Mouse (Mus musculus) thymus, postnatal 36 days (tissue): Measurements from ENCODE around the gene Zfp607b.

Experiments used
- DNase-seq, 2 experiments: peaks; one replicate each; pipeline ENCODE4 v3.0.0; 2022; ENCODE audit warnings: mixed read lengths in 2 of 2

Zfp607b gene

DNA sequence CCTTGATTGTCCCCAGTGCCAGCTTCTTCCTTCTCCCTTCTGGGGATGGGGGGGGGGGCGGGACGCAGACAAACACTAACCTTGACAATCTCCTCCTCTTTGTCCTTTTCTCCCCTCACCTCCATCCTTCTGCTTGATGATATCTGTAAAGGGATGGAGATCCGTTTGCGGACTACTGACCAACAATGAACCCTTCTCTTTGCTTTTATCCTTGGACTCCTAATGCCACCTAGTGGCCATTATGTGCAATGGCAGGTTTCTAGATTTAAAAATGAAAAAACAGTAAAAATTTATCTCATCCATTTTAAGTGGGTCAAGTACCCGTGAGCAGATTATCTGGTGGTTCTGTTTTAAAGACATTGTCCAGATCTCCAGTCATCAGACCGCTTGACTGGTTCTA is 3.5 kb upstream of the Zfp607b start:
- no peak for DNase-seq

DNA sequence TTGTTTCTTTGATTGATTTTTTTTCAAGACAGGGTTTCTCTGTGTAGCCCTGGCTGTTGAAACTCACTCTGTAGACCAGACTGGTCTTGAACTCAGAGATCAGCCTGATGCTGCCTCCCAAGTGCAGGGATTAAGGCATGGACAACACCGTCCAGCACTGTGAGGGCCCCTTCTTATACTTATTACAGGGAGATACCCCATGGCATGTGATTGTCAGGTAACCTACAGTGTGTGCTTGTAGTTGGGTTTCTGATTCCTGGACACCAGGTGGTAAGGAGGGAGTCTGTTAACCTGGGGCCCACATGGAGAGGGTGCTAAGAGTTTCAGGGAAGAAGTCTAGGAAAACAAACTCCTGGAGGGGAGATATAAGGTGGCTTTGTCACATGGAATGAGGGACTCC is 2.1 kb upstream of the Zfp607b start:
- DNase-seq, result no peak

DNA sequence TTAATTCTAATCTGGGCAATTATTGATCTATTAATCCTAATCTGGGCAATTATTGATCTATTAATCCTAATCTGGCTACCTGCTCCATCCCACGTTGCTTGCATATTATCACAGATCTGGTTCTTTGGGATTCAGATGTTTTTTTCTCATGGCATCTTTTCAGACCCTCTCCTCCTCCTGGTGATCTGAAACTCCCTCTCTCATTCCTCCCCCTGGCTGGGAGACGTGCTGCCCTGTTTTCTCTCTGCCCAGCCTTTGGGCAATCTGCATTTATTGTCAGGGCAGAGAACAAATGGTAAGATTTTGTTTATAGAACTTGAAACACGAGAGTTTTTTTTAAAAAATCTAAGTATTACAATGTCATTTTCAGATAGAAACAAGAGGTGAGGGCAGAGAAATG is 1.3 kb upstream of the Zfp607b start:
- no peak for DNase-seq

DNA sequence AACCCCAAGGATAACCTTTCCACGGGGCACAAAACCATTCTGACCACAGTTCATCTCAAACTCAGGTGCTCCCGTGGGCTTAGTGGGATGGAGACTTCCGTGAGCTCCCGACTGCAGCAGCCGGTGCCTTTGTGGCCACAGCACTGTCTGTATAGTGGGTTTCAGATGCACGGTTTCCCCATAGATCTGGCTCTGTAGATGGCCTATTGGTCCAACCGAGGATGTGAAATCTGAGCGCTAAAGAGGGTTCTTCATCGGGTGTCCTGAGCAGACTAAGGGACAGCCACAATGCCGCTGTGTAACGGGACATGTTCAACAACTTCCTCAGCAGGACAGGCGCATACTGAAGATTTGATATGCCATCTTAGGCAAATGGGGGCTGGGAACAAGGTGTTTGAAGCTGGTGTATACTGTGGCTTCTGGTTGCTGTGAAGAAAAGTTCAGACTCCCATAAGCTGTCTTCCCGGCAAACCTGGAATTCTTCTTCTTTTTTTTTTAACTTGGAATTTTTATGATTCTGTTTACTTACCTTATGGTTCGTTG is 823 bp upstream of the Zfp607b start:
- DNase-seq, result no peak

DNA sequence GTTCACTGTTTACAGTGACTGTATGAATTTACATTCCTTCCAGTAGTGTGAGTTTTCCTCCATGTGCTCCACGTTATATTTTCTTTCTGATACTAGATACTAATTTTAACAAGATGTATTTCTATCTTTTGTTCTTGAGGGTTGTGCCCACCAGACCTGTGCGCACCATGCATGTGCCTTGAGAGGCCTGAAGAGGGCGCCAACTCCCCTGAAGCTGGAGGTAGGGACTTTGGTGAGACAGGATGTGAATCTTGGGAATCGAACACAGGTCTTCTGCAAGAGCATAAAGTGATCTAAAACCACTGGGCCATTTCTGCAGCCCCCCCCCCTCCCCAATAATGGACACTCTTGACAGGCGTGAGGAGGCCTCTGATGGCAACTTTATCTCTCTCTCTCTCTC is 1.9 kb downstream of the Zfp607b start:
- DNase-seq, result peak; percentile 45 to 53

DNA sequence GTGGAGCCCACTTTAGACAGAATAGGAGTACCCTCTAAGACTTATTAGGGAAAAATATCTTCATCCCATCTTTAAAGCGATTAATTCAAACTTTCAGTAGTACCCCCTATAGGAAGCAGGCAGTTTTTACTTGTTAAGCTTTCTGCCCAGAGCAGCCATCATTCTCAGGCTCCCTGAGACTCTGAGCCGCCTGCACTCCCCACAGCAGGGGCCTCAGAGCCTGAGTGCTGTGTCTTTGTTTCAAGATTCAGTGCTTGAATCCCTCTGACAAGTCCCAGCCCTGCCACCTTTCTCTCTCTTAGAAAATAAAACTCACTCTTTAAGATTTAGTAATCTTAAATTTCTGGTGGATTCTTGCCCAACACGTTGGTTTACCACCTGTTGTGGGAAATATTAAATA is 7.6 kb downstream of the Zfp607b start:
- no peak for DNase-seq

DNA sequence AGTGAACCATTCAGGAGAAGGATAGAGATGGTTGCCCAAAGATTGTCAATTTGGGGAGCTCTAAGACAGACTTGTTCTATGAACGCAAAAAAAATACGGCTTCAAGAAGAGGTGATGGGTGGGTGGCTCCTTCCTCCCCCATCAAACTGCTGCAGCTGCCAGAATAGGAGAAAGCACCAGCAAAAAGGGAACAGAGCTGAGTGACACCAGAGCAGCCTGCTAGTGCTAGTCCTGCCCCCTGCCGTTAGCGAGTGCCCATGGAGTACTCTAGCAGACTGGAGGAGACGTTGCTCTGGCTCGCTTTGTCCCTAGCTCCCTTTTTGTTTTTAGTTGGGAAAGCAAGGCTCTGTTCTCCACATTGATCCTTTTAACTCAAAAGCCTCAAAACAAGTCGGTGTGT is 21.3 kb downstream of the Zfp607b start:
- no peak for DNase-seq

DNA sequence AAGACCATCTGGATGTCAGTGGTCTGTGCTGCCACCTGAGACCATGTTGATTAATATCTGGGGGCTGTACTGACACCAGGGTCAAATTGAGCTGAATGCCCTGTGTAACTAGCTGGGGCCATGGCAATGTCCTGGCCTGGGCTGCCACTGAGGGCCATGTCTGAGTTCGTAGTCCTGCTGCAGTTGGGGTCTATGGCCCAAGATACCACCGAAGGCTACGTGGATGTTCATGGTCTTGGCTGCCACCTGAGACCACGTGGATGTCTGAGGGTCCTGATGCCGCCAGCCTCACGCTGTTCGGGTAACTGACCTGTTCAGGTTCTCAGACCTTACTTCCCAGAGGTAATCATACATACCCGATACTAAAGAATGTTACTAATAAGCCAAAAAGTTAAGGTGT is 32.8 kb downstream of the Zfp607b start:
- no peak for DNase-seq

DNA sequence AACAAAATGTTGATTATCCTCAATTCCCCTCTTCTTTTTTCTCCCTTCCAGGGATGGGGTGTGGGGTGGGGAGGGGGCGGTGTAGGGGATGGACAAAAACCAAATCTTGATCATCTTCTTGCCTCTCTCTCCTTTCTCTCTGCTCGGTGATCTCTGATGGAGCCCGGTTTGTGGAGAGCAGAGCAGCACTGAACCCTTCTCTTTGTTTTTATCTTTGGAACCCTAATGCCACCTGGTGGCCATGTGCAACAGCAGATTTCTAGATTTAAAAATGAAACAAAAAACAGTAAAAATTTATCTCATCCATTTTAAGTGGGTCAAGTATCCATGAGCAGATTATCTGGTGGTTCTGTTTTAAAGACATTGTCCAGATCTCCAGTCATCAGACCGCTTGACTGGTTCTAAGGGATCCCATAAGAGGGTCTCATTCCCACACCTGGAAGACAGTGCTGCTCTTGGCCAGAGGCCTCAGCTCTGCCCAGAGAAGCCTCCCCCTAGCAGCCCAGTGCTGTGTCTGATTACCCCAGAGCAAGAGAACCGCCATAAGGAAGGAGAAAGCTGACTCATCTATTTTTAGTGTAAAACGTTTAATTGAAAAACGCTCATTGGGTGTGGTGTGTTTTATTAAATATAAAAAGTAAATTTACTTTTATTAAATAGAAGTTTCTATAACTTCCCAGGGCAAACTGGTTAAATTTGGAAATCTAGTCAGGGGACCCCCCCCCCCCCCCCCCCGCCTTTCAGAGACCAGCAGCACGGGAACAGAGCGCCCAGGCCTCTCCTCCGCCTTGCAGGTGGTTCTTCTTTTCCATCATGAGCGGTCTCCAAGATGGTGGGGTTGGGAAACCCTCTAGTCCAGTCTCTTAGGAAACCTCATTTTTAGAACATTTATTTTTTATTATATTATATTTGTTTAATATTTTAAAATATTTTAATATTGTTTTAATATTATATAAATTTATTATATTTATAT is 36.7 kb downstream of the Zfp607b start:
- DNase-seq, result peak; percentile 15 to 21

DNA sequence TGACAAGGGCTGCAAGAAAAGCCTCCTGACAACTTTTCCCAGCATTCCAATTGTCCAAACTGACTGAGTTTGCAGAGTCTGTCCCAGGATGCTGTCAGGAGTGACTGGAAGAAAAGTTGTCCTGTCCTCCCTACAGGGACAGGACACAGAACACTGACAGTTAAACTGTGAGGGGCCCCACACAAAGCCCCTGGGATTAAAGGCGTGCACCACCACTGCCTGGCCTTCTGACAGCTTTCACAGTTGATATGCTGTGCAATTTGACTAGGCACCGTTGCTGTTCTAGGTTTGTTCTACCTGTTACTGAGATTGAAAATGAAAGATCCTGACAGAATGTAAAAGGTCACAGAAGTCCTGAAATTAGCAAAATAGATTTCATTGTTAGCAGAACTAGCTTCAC is 38.3 kb downstream of the Zfp607b start:
- no peak for DNase-seq

DNA sequence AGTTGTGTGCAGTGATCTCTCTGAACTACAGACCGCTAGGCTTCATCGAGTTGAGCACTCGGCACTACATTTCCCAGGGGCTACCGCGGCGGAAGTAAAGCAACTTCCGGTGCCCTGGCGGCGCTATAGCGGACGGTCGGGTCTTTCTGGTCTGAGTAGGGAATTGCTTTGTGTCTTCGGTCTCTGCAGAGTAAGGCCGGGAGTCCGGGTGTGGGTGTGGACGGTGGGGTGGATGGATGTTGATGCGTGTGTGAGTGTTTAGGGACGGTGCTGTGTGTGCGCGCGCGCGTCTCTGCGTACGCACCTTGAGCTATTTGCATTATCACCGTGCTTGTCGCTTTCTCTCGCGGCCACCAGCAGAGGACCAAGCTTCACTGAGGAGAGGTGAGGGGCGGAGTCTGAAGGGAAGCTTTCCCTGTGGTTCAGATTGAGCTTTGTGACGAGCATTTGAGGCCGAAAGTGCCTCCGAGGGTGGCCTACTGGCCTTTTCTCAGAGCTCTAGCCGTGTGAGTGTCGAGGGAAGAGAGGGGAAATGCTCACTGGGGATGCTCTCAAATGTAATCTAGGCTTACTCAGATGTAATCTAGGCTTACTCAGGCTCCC is 42.2 kb downstream of the Zfp607b start, which contains the start of gene Zfp60:
Gene Zfp60 (plus strand): TSS at position 109 of the 603 bp plus-strand sequence.
- DNase-seq, result peak; percentile 81 to 84

DNA sequence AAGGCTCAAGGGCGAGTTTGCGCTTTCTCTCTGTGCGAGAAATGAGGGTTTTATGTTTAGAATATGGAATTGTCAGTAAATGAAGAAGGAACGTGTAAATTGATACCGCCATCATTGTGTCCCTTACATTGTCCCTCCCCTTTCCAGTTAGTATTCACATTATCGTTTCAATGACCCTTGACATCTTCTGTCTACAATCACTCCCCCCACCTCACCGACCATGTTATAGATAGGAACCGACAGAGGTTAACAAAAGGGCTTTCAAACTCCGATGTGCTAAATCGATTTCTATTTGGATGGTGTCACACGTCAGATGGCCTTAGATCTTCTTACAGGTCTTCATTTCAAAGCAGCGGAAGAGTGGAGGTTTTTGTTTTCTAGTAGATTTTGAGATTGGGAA is 42.8 kb downstream of the Zfp607b start:
- DNase-seq, result no peak

DNA sequence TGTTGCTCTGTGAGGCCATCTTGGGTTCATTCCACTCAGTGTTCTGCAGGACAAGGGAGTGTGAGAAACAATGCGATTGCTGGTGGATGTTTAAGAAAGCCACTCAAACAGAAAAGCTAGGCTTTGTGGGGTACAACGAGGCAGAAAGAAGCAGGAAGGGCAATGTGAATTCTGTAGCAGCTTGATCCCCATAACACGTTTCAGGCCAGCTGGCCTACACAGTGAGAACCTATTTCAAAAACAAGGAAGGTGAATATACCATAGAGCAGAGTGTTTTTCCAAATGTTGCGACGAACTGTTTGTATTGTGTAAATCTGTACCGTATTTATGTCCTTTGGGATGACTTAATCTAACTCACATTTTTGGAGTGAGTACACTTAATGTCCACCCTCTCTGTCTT is 43.4 kb downstream of the Zfp607b start:
- no peak for DNase-seq

DNA sequence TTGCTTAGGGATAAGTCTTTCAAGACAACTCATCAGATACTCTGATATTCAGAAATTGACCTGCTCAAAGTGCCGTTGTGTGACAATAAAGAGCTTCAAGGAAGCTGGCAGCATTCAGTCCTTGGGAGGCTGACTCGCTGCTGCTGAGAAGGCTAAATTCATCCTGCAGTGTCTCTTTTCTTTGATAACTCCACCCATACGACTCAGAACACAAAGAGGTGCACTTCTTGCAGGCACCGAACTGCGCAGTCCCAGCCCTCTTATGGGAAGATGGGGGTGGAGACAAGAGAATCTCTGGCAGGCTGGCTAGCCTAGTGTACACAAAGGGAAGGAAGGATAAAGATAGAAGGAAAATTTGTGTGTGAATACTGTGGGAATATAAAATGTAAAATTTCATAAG is 46.3 kb downstream of the Zfp607b start:
- DNase-seq, result no peak
